8 mouse cellular contexts compared by ENCODE assay signal in the genomic region with DNA sequence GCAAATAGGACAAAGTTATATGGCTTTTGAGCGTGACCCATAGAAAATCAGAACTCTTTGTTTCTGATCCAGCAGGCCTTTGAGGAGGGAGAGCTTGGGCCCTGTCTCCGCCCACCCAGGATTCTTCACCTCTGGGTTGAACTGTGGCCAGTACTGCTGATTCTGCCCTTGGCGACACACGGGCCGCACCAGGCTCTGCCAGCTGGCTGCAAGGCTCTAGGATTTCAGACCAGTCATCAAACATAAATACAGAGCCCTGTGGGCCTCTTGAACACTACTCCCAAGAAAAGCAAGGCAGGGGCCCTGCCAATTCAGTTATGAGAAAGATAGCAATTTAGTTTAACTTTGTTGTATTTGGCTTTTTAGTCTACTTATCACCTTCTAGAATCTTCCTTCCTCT.
A peak's percentile ranks its signal among the peaks of the same experiment; 100 is the strongest.
DNase-seq lines count a peak whose midpoint lies in the region; ATAC-seq and TF ChIP-seq lines count a peak whose summit lies in the region.
"Had no signal": no experiment of that assay in that cellular context is flagged by ENCODE, and none has a peak within 500 bp of the region (broad histone marks: within the 10 kb centered on the region; RNA-seq: fewer than 3 reads in every experiment).

No protein-coding gene starts in this region.

- intact Hi-C loops in left cerebral cortex, adult 2 months (cut with DNase I): no loop called here
- intact Hi-C loops in left cerebral cortex, postnatal 25 days (cut with DNase I): no loop called here
- intact Hi-C loops in left cerebral cortex, postnatal 36 days (cut with DNase I): no loop called here

- peak overlapping the region; percentile 76 for H3K9ac ChIP-seq in liver, embryonic 16.5 days (ENCODE audit: low read depth, low read length)
- H3K9ac ChIP-seq: embryonic facial prominence, embryonic 13.5 days had no signal

- DNase-seq in left cerebral cortex, adult 2 months (ENCODE audit: extremely low spot score in 1 of 2, low spot score in 2 of 2): no peak
- no peak for DNase-seq in left cerebral cortex, postnatal 25 days (ENCODE audit: low spot score in 2 of 2)
- peak; percentile 56 for DNase-seq in adrenal gland, postnatal 25 days
- DNase-seq in gonadal fat pad, adult 2 months (ENCODE audit: low read depth): peak; percentile 88
- no peak for DNase-seq in left cerebral cortex, postnatal 36 days (ENCODE audit: low spot score in 2 of 2)

- 42% methylated on average over 5 of the region's 5 CpGs for WGBS in liver, embryonic 16.5 days (ENCODE audit: insufficient replicate concordance)

- H3K4me1 ChIP-seq in liver, embryonic 16.5 days (ENCODE audit: control insufficient read depth, low read depth, low read length): peaks cover 49% of the 10 kb centered on the region

- no peaks in the 10 kb centered on the region for H3K36me3 ChIP-seq in liver, embryonic 16.5 days (ENCODE audit: control insufficient read depth, insufficient read depth)
- H3K36me3 ChIP-seq: embryonic facial prominence, embryonic 13.5 days had no signal

- ATAC-seq in liver, embryonic 16.5 days (ENCODE audit: low read depth): no peak
- no peak for ATAC-seq in megakaryocyte-erythroid progenitor cell, adult 5-6 weeks (replicated peaks; ENCODE audit: low FRiP score, low TSS enrichment, poor library complexity, severe bottlenecking)

- no peaks in the 10 kb centered on the region for H3K27me3 ChIP-seq in liver, embryonic 16.5 days (ENCODE audit: control insufficient read depth, insufficient read depth, low read depth, low read length)
- H3K27me3 ChIP-seq: embryonic facial prominence, embryonic 13.5 days had no signal

- TF ChIP-seq CTCF in left cerebral cortex, adult 2 months (IDR thresholded peaks at IDR 0.05): no peak

- no peaks in the 10 kb centered on the region for H3K9me3 ChIP-seq in liver, embryonic 16.5 days (replicated peaks; ENCODE audit: control insufficient read depth, low read length)
- H3K9me3 ChIP-seq: embryonic facial prominence, embryonic 13.5 days had no signal

- no peak overlapping the region for H3K4me3 ChIP-seq in left cerebral cortex, adult 2 months
- no peak overlapping the region for H3K4me3 ChIP-seq in liver, embryonic 16.5 days (ENCODE audit: low read depth, low read length)
- H3K4me3 ChIP-seq: embryonic facial prominence, embryonic 13.5 days had no signal

- peak overlapping the region; percentile 41; the same call in 1 of the 2 replicates for H3K27ac ChIP-seq in left cerebral cortex, adult 2 months
- peak overlapping the region; percentile 92 for H3K27ac ChIP-seq in liver, embryonic 16.5 days (ENCODE audit: low read length)
- H3K27ac ChIP-seq: embryonic facial prominence, embryonic 13.5 days had no signal

- H3K4me2 ChIP-seq in liver, embryonic 16.5 days (ENCODE audit: low read depth, low read length): peak overlapping the region; percentile 91
- H3K4me2 ChIP-seq: embryonic facial prominence, embryonic 13.5 days had no signal

Comparison
In these comparisons a context has a peak if more than half of its experiments do, and no peak if none do; other contexts are left out.
1. DNase-seq: peak in adrenal gland, postnatal 25 days (single experiment) and gonadal fat pad, adult 2 months (single experiment); none in left cerebral cortex, adult 2 months (0 of 2), left cerebral cortex, postnatal 25 days (0 of 2) and left cerebral cortex, postnatal 36 days (0 of 2).